Mouse (Mus musculus) thymus, adult 18-20 months (tissue): ENCODE measurements at regions not wholly inside any gene's neighbourhood (a gene's known extent, or its start where the extent isn't known, plus 50 kb on each side); places are given as distances from the start of the nearest gene placed in this dataset.
"Not testable (repeated sequence)": the region's sequence is repeated elsewhere in the genome, so short reads cannot be mapped to it uniquely, and the experiment has no call there.

Experiments
- DNase-seq, 2 experiments: peaks; one replicate each; pipeline ENCODE4 v3.0.0; 2022; ENCODE audit warnings: mixed read lengths in 2 of 2

DNA sequence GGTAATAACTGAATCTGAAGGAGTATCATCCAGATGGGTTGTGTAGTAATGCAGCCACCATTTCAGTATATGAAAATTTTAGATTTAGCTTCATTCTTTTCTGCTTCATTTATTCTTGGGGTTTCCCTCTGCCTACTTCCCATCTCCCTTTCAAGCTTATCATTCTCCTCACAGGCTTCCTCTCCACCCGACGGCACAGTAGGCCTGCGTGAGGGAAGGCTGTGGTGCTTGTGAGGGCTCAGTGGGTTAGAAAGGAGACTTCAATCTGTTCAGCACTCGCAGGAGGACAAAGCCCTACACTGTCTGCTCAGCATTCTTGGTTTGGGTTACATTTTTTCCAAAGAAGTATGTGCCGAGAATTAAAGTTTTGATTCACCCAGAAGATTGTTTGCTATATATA lies 804.2 kb upstream of the Olfr1507 start:
- DNase-seq, result not testable (repeated sequence)

DNA sequence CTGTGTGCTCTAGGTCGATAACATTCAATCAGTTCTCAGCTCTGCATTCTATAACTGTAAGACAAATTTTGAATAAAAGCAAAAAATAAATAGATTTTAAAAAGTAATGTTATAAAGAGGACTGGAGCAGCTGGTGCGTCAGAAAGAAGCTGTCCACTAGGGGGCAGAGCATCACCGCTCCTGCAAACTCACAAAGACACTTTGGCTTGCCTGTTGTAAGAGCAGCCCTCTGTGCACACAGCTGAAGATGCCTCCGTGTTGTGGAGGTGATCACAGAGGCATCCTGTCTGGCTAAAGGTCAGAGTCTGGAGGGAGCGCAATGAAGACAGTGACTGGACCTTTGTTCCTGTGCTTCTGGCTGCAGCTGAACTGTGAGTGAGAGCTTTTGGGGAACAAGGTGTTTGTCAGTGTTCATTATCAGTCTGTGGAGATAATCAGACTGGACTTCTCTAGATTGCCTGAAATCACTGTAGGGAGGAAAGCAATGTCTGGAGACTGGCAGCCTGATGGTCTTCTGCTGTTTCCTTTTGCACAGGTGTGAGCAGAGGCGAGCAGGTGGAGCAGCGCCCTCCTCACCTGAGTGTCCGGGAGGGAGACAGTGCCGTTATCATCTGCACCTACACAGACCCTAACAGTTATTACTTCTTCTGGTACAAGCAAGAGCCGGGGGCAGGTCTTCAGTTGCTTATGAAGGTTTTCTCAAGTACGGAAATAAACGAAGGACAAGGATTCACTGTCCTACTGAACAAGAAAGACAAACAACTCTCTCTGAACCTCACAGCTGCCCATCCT lies 788.0 kb upstream of the Olfr1507 start:
- not testable (repeated sequence) for DNase-seq

DNA sequence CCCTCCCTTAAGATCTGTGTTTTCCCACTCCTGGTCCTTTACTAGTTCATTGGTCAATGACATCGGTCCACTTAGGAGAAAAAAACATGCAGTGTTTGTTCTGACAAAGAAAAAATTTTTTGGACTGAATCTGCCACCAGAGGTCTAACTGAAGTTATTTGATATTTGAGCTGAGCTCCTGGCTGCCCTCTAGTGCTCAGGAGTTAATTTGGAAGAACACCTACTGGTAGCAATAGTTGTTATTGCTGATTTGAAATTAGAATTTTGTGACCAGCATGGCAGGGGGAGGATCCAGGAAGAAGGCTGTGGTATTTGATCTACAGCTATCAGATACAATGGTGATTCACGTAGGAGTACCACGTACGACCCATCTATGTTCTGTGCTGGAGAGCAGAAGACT lies 777.7 kb upstream of the Olfr1507 start:
- not testable (repeated sequence) for DNase-seq

DNA sequence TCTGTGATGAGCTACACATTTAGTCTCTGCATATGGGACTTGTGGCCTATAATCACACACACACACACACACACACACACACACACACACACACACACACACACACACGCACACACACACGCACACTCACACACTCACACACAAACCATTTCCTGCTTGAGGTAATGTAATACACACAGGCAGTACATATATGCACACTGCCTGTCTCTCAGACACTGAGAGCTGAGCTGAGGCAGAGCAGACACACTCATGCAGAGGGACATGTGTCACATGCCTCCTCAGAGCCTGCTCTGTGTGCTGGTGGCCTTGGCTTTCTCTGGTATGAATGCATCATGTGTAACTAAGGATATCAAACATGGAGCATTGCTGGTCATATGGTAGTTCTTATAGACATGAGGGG lies 772.1 kb upstream of the Olfr1507 start:
- not testable (repeated sequence) for DNase-seq

DNA sequence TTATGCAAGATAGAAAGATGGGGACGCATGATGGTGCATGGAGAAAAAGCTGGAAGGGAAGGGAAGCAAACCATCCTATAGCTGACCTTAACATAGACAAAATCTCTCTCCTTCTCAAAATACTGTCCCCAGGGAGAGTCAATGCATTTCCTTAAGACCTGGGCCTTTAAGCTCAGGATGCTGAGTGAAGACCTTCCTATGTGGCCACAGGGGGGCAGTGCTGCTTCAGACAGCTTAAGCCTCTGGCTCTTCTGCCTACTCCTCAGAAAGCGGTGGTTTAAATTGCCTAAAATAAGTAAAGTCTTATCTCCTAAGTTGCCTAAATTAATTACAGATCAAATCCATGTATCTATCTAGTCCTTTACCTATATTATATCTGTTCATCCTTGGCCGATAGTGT lies 760.4 kb upstream of the Olfr1507 start:
- DNase-seq, result peak in 1 of 2 experiments; percentile 4

DNA sequence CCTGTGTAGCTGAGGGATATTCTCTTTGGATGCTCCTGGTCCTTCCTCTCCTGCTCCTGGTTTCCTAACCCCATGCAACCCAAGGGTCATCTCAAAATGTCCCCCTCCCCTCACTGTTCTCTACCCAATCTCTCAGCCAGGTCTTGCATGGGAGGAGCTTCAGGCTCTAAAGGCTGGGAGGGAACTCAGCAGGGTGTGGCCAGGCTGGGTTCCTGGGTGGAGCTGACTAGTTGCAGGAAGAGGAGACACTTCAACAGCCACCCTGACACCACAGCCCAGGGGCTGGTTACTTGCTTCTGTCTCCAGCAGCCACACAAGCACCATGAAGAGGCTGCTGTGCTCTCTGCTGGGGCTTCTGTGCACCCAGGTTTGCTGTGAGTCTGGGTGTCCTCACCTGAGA lies 757.9 kb upstream of the Olfr1507 start:
- not testable (repeated sequence) for DNase-seq

DNA sequence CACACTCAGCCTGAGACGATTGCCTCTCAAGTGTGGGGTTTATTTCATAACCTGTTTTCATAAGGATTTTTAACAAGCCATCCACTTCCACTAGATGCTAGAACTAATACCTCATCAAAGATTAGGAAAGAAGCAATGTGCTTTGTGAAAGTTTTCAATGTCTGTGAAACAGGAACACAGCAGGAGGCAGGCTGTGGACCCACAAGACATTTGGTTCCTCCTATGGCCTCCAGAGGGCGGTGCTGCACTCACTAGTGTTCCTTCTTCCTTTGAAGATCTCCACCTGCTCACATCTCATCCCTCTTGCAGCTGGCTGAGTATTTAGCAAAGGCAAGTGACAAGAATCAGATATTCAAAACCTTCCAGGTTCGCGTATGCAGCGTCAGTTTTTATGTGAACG lies 735.6 kb upstream of the Olfr1507 start:
- DNase-seq, result not testable (repeated sequence)

DNA sequence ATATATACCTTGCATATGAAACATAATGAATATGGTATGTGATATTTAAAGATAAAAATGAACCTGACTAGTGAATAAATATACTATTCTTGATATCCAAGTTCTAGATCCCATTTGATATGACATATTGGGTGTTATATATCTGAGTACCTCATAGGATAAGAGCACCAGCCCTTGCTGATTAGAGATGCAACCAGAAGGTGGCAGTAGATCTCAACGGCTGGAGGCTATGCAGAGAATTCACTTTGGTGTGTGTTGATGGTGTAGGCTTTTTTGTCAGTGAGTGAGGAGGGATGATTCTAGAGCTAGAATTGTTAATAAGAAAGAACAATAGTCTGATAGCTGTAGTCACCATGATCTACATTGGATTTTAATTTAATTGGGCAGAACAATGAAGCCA lies 729.2 kb upstream of the Olfr1507 start:
- not testable (repeated sequence) for DNase-seq

DNA sequence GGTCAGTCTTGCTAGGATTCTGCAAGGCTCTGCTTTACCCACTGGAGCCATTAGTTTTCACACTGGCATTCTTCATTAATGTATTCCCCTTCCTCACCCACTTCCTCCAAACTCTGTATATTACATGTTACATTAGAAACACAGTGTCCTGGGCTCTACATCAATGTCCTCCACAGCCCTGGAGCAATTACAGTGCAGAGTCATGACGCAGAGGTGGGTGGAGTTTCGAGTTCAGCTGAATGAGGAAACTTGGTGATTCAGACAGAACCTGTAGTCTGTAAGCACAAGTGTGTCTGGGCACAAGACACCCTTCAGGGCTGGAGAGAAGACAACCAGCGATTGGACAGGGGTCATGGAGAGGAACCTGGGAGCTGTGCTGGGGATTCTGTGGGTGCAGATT lies 715.0 kb upstream of the Olfr1507 start:
- DNase-seq, result not testable (repeated sequence)

DNA sequence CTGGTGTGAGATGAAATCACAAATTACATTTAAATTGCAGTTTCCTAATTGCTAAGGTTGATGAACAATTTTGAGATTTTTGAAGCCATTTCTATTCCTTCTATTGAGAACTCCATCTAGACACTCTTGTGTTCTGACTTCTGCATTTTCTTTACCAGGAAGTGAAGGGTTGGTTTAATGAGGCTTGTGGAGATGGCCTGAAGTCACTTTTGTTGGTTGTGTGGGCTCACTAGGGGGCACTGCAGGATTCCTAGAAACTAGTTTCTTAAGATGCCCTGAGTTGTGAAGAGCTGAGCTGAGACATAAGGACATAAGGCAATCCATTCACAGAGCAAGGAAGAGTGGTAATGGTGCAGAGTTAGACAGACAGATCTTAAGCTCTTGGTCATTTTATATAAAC lies 713.7 kb upstream of the Olfr1507 start:
- not testable (repeated sequence) for DNase-seq

DNA sequence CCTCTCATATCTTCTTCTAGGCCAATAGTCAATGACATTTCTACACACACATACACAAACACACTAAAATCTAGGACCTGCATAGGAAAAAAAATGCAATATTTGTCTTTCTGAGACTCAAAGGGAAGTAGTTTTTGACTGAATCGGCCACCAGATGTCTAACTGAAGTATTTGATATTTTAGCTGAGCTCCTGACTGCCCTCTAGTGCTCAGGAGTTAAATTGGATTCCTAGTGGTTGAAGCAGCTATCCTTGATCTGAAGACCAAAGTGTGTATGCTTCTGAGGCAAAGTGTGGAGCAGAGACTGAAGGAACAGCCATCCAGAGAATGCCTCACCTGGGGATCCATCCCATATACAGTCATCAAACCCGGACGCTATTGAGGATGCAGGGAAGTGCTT lies 695.4 kb upstream of the Olfr1507 start:
- not testable (repeated sequence) for DNase-seq

DNA sequence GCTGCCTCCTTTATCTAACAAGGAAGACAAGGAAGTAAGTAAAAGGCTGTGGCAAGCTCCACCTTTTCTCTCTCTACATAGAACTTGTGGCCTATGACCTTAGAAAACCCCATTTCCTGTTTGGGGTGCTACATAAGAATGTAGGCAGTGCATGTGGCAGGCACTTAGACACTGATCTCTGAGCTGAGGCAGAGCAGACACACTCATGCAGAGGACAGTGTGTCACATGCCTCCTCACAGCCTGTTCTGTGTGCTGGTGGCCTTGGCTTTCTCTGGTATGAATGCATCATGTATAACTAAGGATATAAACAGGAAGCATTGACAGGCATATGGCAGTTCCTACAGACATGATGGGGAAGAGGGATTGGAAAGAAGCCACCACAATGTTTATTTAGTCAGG lies 678.5 kb upstream of the Olfr1507 start:
- DNase-seq, result not testable (repeated sequence)

DNA sequence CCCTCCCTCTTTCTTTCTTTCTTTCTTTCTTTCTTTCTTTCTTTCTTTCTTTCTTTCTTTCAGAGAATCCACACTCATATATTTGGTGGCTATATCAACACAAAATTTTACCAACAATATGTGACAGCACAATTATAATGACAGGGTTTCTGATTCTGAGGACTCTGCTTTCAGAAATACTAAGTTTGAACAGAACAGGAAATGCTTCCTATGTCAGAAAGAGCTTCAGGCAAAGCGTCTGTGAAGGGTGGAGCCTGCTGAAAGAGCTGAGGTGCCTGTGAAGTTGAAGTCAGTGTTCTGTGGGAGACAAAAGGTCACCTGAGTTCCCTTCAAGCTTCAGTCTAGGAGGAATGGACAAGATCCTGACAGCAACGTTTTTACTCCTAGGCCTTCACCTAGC lies 670.8 kb upstream of the Olfr1507 start:
- not testable (repeated sequence) for DNase-seq

DNA sequence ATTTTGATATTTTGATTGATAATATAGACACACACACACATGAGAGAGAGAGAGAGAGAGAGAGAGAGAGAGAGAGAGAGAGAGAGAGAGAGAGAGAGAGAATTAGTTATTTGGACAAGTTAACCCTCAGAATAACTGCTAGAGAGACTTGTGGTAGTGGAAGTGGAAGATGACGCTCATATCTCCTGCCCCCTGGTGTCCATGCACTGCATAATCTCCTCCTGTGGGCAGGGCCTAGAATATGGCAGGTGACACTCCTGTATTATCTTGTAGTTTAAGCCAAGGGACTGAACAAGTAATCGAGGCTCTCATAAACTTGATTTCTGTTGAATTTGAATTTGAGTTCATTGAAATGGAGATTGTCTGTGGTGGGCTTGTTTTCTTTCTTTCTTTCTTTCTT lies 663.5 kb upstream of the Olfr1507 start:
- DNase-seq, result not testable (repeated sequence)

DNA sequence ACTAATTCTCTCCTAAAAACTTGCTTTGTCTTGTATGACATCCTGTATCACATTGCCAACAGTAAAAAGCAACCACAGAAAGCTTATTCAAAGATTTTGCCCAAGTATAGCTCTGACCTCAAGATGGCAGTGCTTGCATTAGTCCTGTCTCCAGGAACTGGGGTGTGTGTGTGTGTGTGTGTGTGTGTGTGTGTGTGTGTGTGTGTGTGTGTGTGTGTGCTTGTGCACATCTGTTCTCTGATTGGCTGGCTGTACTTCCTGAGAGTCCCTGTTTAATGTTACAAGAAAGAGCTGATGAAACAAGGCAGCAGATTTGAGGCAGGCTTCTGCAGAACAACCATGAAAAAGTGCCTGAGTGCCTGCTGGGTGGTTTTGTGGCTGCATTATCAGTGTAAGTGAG lies 639.2 kb upstream of the Olfr1507 start:
- DNase-seq, result peak; percentile 16 to 62

DNA sequence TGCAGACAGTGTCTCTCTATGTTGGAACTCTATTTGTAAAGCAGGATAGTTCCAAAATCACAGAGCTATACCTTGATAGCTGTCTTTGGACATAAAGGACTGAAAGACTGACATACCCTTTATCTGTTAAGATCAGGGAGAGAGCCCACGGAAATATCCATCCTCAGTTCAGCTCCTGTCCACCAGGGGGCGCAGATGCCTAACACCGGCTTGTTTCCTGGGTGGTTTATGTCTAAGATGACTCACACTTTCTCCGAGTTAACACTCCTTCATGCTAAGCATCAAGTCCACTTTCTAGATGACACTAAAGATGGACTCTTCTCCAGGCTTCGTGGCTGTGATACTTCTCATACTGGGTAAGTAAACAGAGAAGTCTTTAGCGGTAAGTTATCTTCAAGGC lies 636.8 kb upstream of the Olfr1507 start:
- DNase-seq, result peak; percentile 7 to 25

DNA sequence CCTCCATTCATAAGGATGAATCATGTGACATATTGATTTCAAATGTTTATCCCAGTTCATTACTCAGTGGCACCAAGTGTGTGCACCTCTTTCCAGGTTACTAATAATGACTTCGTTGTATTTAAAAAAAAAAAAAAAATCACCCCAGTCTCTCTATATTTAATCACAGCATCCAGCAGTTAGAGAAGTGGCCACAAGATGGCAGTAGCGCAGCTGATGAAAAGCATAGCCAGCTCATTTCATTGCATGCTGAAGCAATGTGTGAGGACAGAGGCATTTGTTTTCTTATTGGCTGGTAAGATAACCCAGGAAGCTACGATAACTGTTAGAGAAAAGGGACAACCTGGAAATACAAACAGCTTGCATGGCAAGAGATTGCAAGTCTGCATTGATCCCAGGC lies 626.2 kb upstream of the Olfr1507 start:
- peak in 1 of 2 experiments; percentile 43 for DNase-seq

DNA sequence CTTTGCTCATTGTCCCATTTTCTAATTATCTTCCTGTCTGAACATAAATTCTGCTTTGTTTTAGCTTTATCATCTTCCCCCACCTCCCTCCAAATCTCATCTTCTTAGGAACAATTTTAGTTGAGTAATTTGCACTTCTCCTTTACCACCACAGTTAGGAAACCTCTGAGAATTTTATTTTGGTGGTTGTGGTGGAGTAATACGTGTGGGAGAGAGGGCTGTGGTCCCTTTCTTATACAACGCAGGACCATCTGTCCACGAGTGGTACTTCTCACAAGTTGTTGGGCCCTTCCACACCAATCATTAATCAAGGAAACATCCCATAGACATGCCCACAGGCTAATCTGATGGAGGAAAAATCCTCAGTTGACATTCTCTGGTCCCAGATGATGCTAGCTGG lies 614.2 kb upstream of the Olfr1507 start:
- not testable (repeated sequence) for DNase-seq

DNA sequence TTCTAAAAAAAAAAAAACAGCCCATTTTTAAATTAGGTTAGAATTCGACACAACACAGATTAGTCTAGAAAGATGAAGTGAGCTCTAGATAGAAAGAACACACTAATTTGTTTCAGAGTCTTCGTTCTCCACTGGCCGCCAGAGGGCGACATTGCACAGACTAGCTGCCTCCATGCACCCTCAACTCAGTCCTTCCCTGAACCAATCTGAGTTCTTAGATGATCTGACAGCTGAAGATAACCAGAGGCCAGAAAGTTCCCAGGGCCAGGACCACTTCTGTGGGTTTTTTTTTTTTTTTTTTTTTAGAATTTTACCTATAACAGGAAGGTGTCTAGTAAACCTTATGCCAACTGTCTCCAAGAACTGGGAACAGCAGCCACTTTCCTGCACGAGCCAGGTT lies 605.8 kb upstream of the Olfr1507 start:
- DNase-seq, result not testable (repeated sequence)

DNA sequence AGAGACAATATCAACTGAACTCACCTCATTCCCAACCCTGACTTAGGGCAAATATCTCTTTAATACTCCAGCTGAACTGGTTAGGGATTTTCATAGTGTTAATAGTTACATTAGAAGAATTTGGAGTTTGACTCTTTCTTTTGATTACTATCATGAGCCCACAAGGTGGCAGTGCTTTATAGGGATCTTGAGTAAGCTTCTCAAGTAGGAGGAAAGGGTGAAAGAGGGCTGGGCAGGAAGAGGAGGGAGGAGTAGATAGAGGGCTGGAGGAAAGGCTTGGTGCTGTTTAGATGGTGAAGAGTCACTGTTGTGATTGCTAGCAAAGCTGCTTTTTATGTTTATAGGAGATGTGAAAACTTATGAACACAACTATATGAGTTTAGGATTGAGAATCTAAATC lies 595.4 kb upstream of the Olfr1507 start:
- DNase-seq, result not testable (repeated sequence)

DNA sequence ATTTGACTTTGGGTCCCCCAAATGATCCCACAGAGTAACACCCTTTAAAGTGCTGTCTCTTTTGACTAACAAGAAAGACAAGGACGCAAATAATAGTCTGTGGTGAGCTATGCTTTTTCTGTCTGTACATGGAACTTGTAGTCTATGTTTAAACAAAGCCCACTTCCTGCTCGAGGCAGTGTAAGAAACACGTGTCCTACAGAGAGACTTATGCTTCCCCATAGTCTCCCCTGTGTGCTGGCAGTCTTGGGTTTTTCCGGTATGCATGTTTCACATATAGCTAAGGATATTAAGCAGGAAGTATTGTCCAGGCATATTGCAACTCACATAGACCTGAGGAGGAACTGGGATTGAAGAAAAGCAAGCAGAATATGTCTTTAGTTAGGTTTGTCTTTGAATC lies 586.3 kb upstream of the Olfr1507 start:
- DNase-seq, result peak in 1 of 2 experiments; percentile 13

DNA sequence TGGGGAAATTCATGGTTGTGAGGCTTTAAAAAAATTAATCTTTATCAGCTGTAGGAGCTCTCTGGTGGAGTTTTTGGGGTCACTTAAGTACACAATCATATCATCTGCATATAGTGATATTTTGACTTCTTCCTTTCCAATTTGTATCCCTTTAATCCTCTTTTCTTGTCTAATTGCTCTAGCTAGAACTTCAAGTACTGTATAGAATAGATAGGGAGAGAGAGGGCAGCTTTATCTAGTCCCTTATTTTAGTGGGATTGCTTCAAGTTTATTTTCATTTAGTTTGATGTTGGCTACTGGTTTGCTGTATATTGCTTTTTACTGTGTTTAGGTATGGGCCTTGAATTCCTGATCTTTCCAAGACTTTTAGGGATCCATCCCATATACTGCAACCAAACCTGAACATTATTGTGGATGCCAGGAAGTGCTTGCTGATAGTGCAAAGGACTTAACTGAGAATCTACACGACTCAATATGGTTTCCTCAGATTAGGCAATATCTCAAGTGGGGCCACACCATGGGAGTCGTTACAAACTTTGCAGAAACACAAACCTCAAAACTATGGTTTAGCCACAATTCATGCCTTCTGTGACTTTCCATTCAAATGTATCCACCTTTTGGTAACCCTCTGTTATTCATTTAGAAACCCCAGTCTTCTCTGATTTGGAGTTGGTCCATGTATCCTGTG lies 585.6 kb upstream of the Olfr1507 start:
- DNase-seq, result not testable (repeated sequence)

DNA sequence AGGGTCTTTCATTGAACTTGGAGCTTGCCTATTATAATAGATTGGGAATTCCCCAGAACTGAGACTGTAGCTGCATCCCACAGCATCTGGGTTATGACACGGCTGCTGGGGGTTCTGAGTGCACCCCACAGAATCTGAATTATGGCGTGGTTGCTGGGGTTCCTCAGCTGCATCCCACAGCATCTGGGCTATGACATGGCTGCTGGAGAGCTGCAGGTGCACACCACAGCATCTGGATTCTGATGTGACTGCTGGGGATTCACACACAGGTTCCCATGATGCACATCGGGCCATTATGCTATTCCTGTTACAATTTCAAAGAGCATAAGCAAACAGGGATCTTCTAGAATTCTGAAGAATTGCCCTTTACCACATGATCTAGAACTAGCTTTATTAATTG lies 585.0 kb upstream of the Olfr1507 start:
- peak in 1 of 2 experiments; percentile 32 for DNase-seq

DNA sequence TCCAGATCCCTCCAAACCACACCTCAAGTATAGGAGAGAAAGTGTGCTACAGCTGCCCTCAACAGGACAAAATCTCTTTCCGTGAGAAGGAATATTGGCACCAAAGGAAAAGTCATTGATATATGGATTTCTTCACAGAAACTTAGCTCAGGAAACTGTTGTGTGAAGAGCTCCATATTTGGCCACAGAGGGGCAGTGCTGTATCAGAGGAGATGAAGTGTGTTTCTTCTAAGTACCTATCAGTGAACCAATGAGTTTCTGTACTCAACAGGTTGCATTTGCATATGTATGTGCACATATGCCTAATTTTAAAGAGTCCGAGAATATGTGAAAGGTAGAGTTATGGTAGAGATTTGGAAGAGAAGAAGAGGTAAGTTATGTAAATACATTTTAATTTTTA lies 580.4 kb upstream of the Olfr1507 start:
- not testable (repeated sequence) for DNase-seq
